Mouse (Mus musculus) E14TG2a.4 (cell line): ENCODE measurements around the gene Lats2.

ENCODE experiments used
- CTCF ChIP-seq: conservative IDR thresholded peaks from 2 replicates; pipeline ENCODE4 v1.5.1; 2014; ENCODE audit warnings: low read length
- NANOG ChIP-seq: IDR thresholded peaks from 2 replicates; pipeline ENCODE4 v1.6.1; 2014; ENCODE audit warnings: borderline replicate concordance, low read length, mixed read lengths
- POU5F1 ChIP-seq: IDR thresholded peaks from 2 replicates; pipeline ENCODE4 v1.6.1; 2014; ENCODE audit warnings: low read length, borderline replicate concordance

GRCm38 (mm10) chr14:57679523-57679922, 78.7 kb downstream of the Lats2 start:
- TF ChIP-seq CTCF = no peak
- TF ChIP-seq NANOG = no peak
- TF ChIP-seq POU5F1 = no peak
